In genomic region chr2:75953320-75953719, GRCm38 (mm10) we compare ENCODE assay signal across 23 mouse cellular contexts. TPM values are rescaled to one million over a fixed set of nuclear protein-coding genes. Genes with fewer than 3 reads are reported as not detected.
DNase-seq lines count a peak whose midpoint lies in the region; ATAC-seq and TF ChIP-seq lines count a peak whose summit lies in the region.
"Had no signal": no experiment of that assay in that cellular context is flagged by ENCODE, and none has a peak within 500 bp of the region (broad histone marks: within the 10 kb centered on the region; RNA-seq: fewer than 3 reads in every experiment).

No protein-coding gene starts in this region.

- no peaks in the 10 kb centered on the region; the same call in 1 of the 2 replicates for H3K27me3 ChIP-seq in heart, embryonic 12.5 days (replicated peaks)
- H3K27me3 ChIP-seq in midbrain, postnatal 0 days (ENCODE audit: insufficient read depth, low read length) = no peaks in the 10 kb centered on the region
- H3K27me3 ChIP-seq in midbrain, embryonic 10.5 days (ENCODE audit: low read depth, poor library complexity, severe bottlenecking) = no peaks in the 10 kb centered on the region
- H3K27me3 ChIP-seq: embryonic facial prominence, embryonic 13.5 days; embryonic facial prominence, embryonic 15.5 days; forebrain, embryonic 12.5 days had no signal

- H3K4me2 ChIP-seq in heart, embryonic 12.5 days = no peak overlapping the region
- H3K4me2 ChIP-seq in midbrain, postnatal 0 days (ENCODE audit: low read depth, low read length, poor library complexity, severe bottlenecking) = no peak overlapping the region
- H3K4me2 ChIP-seq: embryonic facial prominence, embryonic 13.5 days; embryonic facial prominence, embryonic 15.5 days; forebrain, embryonic 12.5 days had no signal

- H3K4me3 ChIP-seq in heart, embryonic 12.5 days = no peak overlapping the region
- H3K4me3 ChIP-seq in midbrain, postnatal 0 days (ENCODE audit: low read depth, low read length) = no peak overlapping the region
- no peak overlapping the region for H3K4me3 ChIP-seq in midbrain, embryonic 10.5 days
- H3K4me3 ChIP-seq: embryonic facial prominence, embryonic 13.5 days; embryonic facial prominence, embryonic 15.5 days; erythroblast, embryonic 14.5 days; forebrain, embryonic 10.5 days; forebrain, embryonic 12.5 days had no signal

- no peak for ATAC-seq in heart, embryonic 12.5 days (ENCODE audit: insufficient number of reproducible peaks, low FRiP score)
- no peak for ATAC-seq in midbrain, postnatal 0 days (ENCODE audit: low FRiP score)
- ATAC-seq: forebrain, embryonic 14.5 days; forebrain, embryonic 16.5 days had no signal

- WGBS in heart, embryonic 12.5 days = 85% methylated on average over 5 of the region's 5 CpGs
- 94% methylated on average over 5 of the region's 5 CpGs for WGBS in midbrain, postnatal 0 days
- WGBS in midbrain, embryonic 10.5 days = 98% methylated on average over 5 of the region's 5 CpGs

- H3K9ac ChIP-seq in heart, embryonic 12.5 days = no peak overlapping the region
- no peak overlapping the region for H3K9ac ChIP-seq in midbrain, postnatal 0 days (replicated peaks; ENCODE audit: low read length, poor library complexity, severe bottlenecking)
- H3K9ac ChIP-seq: embryonic facial prominence, embryonic 13.5 days; embryonic facial prominence, embryonic 15.5 days; forebrain, embryonic 12.5 days had no signal

- DNase-seq in cerebellum, postnatal 14 days = peak; percentile 55 to 59
- DNase-seq in cerebellum, postnatal 25 days = no peak
- DNase-seq in heart, adult 11 months = peak; percentile 80
- peak; percentile 17 for DNase-seq in midbrain, postnatal 0 days (ENCODE audit: low spot score)
- DNase-seq in midbrain, embryonic 10.5 days (ENCODE audit: low spot score) = no peak
- DNase-seq: adrenal gland, adult 2 months; adrenal gland, postnatal 10 days; adrenal gland, postnatal 25 days; cerebellum, adult 11 months; cerebellum, adult 18-20 months; cerebellum, adult 8-10 months; cerebellum, postnatal 36 days; embryo, embryonic 11 days had no signal

- no peaks in the 10 kb centered on the region for H3K9me3 ChIP-seq in heart, embryonic 12.5 days (replicated peaks)
- H3K9me3 ChIP-seq in midbrain, postnatal 0 days (ENCODE audit: low read length) = no peaks in the 10 kb centered on the region
- H3K9me3 ChIP-seq in midbrain, embryonic 10.5 days (replicated peaks) = no peaks in the 10 kb centered on the region
- H3K9me3 ChIP-seq: embryonic facial prominence, embryonic 13.5 days; embryonic facial prominence, embryonic 15.5 days; forebrain, embryonic 12.5 days had no signal

- TF ChIP-seq CTCF in midbrain, postnatal 0 days (IDR thresholded peaks at IDR 0.05) = no peak

- no peaks in the 10 kb centered on the region for H3K36me3 ChIP-seq in heart, embryonic 12.5 days
- no peaks in the 10 kb centered on the region for H3K36me3 ChIP-seq in midbrain, postnatal 0 days (ENCODE audit: insufficient read depth, low read length)
- H3K36me3 ChIP-seq in midbrain, embryonic 10.5 days = no peaks in the 10 kb centered on the region
- H3K36me3 ChIP-seq: embryonic facial prominence, embryonic 13.5 days; embryonic facial prominence, embryonic 15.5 days; forebrain, embryonic 10.5 days; forebrain, embryonic 12.5 days had no signal

- H3K27ac ChIP-seq in heart, embryonic 12.5 days (ENCODE audit: poor library complexity, severe bottlenecking) = no peak overlapping the region
- no peak overlapping the region for H3K27ac ChIP-seq in midbrain, postnatal 0 days (ENCODE audit: low read depth, low read length)
- H3K27ac ChIP-seq in midbrain, embryonic 10.5 days (replicated peaks) = no peak overlapping the region
- H3K27ac ChIP-seq: embryonic facial prominence, embryonic 13.5 days; embryonic facial prominence, embryonic 15.5 days; forebrain, embryonic 10.5 days; forebrain, embryonic 12.5 days had no signal

- H3K4me1 ChIP-seq in heart, embryonic 12.5 days (replicated peaks) = peaks cover 10% of the 10 kb centered on the region
- H3K4me1 ChIP-seq in midbrain, postnatal 0 days (ENCODE audit: insufficient read depth, low read length) = no peaks in the 10 kb centered on the region
- H3K4me1 ChIP-seq in midbrain, embryonic 10.5 days = peaks cover 4% of the 10 kb centered on the region
- H3K4me1 ChIP-seq: embryonic facial prominence, embryonic 13.5 days; embryonic facial prominence, embryonic 15.5 days had no signal

RNA-seq across cellular contexts. Expression of gene Ttc30b, which starts 14.9 kb away (rescaled TPM):
- polyA plus RNA-seq in heart, embryonic 12.5 days (2016; fragmentation: Nextera tagmentation; extraction: Ambion mirVana) = 9.7 and 10.7 TPM in 2 replicates
- total RNA-seq in midbrain, postnatal 0 days (2014; rRNA removed) = 29.1 and 30.8 TPM in 2 replicates
- polyA plus RNA-seq in midbrain, postnatal 0 days (2015; fragmentation: Nextera tagmentation; extraction: Ambion mirVana) = 18.7 and 19.3 TPM in 2 replicates
- 7.2 and 7.9 TPM in 2 replicates for polyA plus RNA-seq in midbrain, embryonic 10.5 days (2016; fragmentation: Nextera tagmentation; extraction: Ambion mirVana)
- total RNA-seq: MEL had no signal
- polyA plus RNA-seq: erythroblast, embryonic 14.5 days had no signal

RNA-seq across cellular contexts. Expression of gene Ttc30a2, which starts 24.6 kb away (rescaled TPM):
- polyA plus RNA-seq in heart, embryonic 12.5 days (2016; fragmentation: Nextera tagmentation; extraction: Ambion mirVana) = 0.72 and 1.5 TPM in 2 replicates
- 1.1 and 1.9 TPM in 2 replicates for total RNA-seq in midbrain, postnatal 0 days (2014; rRNA removed)
- polyA plus RNA-seq in midbrain, postnatal 0 days (2015; fragmentation: Nextera tagmentation; extraction: Ambion mirVana) = 0.36 and 0.39 TPM in 2 replicates
- polyA plus RNA-seq in midbrain, embryonic 10.5 days (2016; fragmentation: Nextera tagmentation; extraction: Ambion mirVana) = 0.39 and 0.58 TPM in 2 replicates
- total RNA-seq: common myeloid progenitor, adult 5-6 weeks; MEL had no signal
- polyA plus RNA-seq: erythroblast, embryonic 14.5 days had no signal

RNA-seq across cellular contexts. Expression of gene Ttc30a1, which starts 28.4 kb away (rescaled TPM):
- 6.1 and 6.7 TPM in 2 replicates for polyA plus RNA-seq in heart, embryonic 12.5 days (2016; fragmentation: Nextera tagmentation; extraction: Ambion mirVana)
- total RNA-seq in midbrain, postnatal 0 days (2014; rRNA removed) = 12.3 and 12.7 TPM in 2 replicates
- polyA plus RNA-seq in midbrain, postnatal 0 days (2015; fragmentation: Nextera tagmentation; extraction: Ambion mirVana) = 5.2 and 5.5 TPM in 2 replicates
- 11.8 and 12.0 TPM in 2 replicates for polyA plus RNA-seq in midbrain, embryonic 10.5 days (2016; fragmentation: Nextera tagmentation; extraction: Ambion mirVana)
- total RNA-seq: MEL had no signal
- polyA plus RNA-seq: erythroblast, embryonic 14.5 days had no signal

Comparison
In these comparisons a context has a peak if more than half of its experiments do, and no peak if none do; other contexts are left out.
1. DNase-seq: peak in cerebellum, postnatal 14 days (2 of 2), heart, adult 11 months (single experiment) and midbrain, postnatal 0 days (single experiment); none in cerebellum, postnatal 25 days (0 of 2) and midbrain, embryonic 10.5 days (single experiment).